Mouse (Mus musculus): ENCODE results near the gene Acaca. TPM values are rescaled to one million over a fixed set of nuclear protein-coding genes. Genes with fewer than 3 reads are reported as not detected.
"Not testable (repeated sequence)": the region's sequence is repeated elsewhere in the genome, so short reads cannot be mapped to it uniquely, and the experiment has no call there.

The Acaca gene
- polyA plus RNA-seq, 1 experiment from 2014 or later: 4.8 TPM

DNA sequence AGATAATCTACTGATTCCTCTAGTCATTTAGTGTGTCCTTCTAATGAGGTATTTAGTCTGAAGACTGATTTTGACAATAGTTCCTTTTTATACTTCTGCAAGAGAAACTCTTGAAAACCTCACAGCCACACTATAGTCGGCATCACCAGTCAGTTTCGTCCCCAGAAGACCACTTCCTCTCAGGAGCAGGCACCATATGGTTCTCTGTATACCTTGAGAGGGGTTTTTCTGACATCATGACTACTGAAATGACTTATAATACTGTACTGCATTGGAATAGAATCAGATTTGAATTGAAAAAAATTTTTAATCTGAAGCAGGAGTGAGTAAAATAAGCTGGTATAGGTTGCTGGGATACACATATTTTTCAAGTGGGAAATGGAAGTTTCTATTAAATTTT is 239.4 kb downstream of the Acaca start:
- ATAC-seq (ENCODE audit: low read depth): no peak
- Histone ChIP-seq H3K36me3 (peaks cover 27% of the 10 kb centered on the region), H3K9ac (no peak overlapping the region), H3K27me3 (no peaks in the 10 kb centered on the region), H3K27ac (no peak overlapping the region), H3K9me3 (replicated peaks) (no peaks in the 10 kb centered on the region), H3K4me1 (replicated peaks) (no peaks in the 10 kb centered on the region), H3K4me2 (no peak overlapping the region), H3K4me3 (replicated peaks) (no peak overlapping the region)
- DNase-seq: no peak
- WGBS (ENCODE audit: insufficient replicate concordance): 54% methylated on average over 2 of the region's 2 CpGs

DNA sequence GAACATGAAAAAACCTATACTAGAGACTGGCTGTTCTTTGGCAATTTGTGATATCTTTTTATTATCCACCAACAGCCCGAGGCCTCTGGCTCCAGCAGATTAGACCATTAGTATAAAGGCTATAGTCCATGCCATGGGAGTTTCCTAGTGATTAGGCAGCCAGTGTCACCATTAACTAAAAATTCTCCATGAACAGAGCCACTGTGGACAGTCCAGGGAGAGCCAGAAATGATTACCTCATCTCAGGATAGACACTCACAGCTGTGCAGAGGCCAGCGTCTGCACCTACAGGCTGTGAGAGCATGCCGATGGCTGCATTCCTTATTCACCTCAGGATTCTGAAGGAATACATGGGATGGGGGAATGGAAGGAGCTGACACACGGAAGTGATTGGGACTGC is 243.7 kb downstream of the Acaca start:
- 81% methylated on average over 4 of the region's 4 CpGs for WGBS (ENCODE audit: insufficient replicate concordance)
- H3K9ac ChIP-seq: no peak overlapping the region
- no peak for ATAC-seq (ENCODE audit: low read depth)

DNA sequence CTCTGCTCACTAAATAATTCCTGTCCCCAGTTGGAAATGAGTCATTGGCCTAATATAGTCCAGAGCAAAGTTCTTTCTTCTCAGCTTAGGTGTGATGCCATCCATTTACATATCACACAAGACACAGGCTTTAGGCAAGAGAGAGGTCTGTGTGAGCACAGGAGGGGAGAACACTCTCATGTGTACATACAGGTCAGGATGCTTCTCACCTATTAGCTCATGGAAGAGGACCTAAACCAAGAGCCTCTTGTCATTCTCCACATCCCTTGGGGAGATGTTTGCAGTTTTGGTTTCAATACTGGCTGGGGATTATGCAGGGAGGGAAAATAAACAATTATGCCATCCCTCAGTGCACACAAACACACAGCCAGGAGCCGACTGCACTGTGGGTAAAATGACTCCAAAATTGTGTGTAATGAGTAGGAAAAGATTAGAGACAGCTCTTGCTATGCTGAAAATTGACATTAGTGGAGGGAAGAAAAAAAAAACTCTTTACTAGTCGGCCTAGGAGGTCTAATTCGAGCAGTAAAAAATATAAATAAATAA is 246.6 kb downstream of the Acaca start:
- H3K9ac ChIP-seq: no peak overlapping the region
- H3K9me3 ChIP-seq (replicated peaks): no peaks in the 10 kb centered on the region
- DNase-seq: no peak
- H3K27me3 ChIP-seq: no peaks in the 10 kb centered on the region
- no peak overlapping the region for H3K4me2 ChIP-seq
- H3K27ac ChIP-seq: no peak overlapping the region
- no peak for ATAC-seq (ENCODE audit: low read depth)
- 73% methylated on average over 3 of the region's 3 CpGs for WGBS (ENCODE audit: insufficient replicate concordance)
- peaks cover 18% of the 10 kb centered on the region for H3K36me3 ChIP-seq
- no peaks in the 10 kb centered on the region for H3K4me1 ChIP-seq (replicated peaks)
- H3K4me3 ChIP-seq (replicated peaks): no peak overlapping the region

More for the DNA sequence above, 243.7 kb downstream of the Acaca start:
- H3K4me1 ChIP-seq (replicated peaks): no peaks in the 10 kb centered on the region
- no peak overlapping the region for H3K4me3 ChIP-seq (replicated peaks)
- H3K27ac ChIP-seq: no peak overlapping the region
- H3K36me3 ChIP-seq: peaks cover 21% of the 10 kb centered on the region
- DNase-seq: no peak
- no peak overlapping the region for H3K4me2 ChIP-seq
- H3K27me3 ChIP-seq: no peaks in the 10 kb centered on the region
- no peaks in the 10 kb centered on the region for H3K9me3 ChIP-seq (replicated peaks)

DNA sequence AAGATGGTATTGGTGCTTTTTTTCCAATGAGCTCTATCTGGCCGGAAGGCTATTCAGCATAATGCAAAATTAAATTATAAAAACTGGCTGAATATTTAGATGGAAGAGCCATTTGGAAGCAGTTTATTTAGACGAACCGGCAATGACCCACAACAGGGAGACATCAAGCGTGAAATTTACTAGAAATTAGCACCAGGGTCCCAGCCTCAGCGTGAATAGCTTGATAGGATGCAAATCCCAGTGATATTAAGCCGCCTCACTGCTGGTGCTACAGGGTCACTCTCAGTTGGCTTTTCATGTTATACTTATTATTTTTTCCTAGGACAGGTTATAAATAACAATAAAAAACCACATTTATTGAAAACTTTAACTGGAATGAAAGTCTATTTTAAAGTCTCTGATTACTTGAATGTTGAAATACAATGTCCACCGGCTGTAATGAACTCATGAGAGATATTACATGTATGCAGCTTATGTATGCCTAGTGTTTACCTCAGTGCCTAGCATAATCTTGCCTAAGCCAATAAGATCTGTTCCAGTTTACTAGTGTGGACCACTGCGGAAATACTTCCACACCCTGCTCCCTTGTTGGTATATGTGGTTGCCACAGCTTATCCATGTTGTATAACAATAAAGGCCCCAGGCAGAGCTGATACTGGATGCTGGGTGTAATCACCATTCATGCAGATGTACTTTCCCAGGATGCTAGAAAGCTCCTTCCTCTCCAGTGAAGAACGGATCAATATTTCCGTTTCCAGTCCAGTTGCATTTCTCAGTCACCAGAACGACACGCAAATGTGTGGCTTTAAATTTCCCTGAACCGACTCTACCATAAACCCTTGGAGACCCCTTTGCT is 247.3 kb downstream of the Acaca start:
- 85% methylated on average over 13 of the region's 13 CpGs for WGBS (ENCODE audit: insufficient replicate concordance)
- Histone ChIP-seq H3K4me3 (replicated peaks) (no peak overlapping the region), H3K9me3 (replicated peaks) (no peaks in the 10 kb centered on the region), H3K4me2 (no peak overlapping the region), H3K9ac (no peak overlapping the region), H3K4me1 (replicated peaks) (no peaks in the 10 kb centered on the region), H3K36me3 (peaks cover 18% of the 10 kb centered on the region), H3K27me3 (no peaks in the 10 kb centered on the region), H3K27ac (no peak overlapping the region)
- ATAC-seq (ENCODE audit: low read depth) (no peak), DNase-seq (no peak)

DNA sequence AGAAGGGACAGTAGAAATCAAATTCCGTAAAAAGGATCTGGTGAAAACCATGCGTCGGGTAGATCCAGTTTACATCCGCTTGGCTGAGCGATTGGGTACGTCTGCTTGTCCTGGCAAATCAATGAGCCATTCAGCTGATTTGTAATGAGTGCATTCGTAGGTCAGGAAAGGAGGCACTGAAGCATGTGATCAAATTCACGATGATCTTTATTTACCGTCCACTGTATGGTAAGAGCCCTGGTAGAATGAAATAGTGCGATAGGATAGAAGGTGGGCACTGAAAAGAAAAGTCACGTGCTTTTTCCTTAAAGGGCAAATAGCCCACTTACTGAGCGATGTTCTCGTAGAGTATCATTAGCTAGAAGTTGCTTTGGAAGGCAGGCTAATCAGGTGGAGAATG is 253.0 kb downstream of the Acaca start:
- no peak overlapping the region for H3K4me2 ChIP-seq
- 86% methylated on average over 13 of the region's 13 CpGs for WGBS (ENCODE audit: insufficient replicate concordance)
- DNase-seq (no peak), ATAC-seq (ENCODE audit: low read depth) (no peak)
- no peak overlapping the region for H3K4me3 ChIP-seq (replicated peaks)
- no peak overlapping the region for H3K9ac ChIP-seq
- H3K36me3 ChIP-seq: peaks cover 19% of the 10 kb centered on the region
- no peaks in the 10 kb centered on the region for H3K9me3 ChIP-seq (replicated peaks)
- H3K27me3 ChIP-seq: no peaks in the 10 kb centered on the region
- H3K27ac ChIP-seq: no peak overlapping the region
- H3K4me1 ChIP-seq (replicated peaks): no peaks in the 10 kb centered on the region

DNA sequence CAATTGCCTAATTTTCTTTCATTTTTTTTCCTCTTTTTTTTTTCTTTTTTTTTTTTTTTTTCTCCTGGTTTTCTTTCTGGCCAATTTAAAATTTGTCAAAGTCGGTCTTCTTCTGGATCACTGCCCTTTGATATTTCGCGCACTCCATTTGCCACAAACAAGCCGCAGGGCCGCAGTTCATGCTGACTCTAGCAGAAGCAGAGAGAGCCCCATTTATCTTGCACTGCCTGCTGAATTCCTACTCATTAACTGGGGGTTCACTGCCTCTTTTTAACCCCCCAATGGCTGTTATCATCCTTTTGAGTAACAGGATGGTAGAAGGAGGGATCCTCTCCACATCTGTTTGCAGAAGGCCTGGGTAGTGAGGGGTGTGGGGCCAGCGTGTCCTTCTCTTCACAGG is 254.4 kb downstream of the Acaca start:
- H3K4me2 ChIP-seq: no peak overlapping the region
- H3K4me3 ChIP-seq (replicated peaks): no peak overlapping the region
- no peak for ATAC-seq (ENCODE audit: low read depth)
- DNase-seq: no peak
- H3K27me3 ChIP-seq: no peaks in the 10 kb centered on the region
- no peak overlapping the region for H3K9ac ChIP-seq
- peaks cover 19% of the 10 kb centered on the region for H3K36me3 ChIP-seq
- 82% methylated on average over 6 of the region's 6 CpGs for WGBS (ENCODE audit: insufficient replicate concordance)
- H3K9me3 ChIP-seq (replicated peaks): no peaks in the 10 kb centered on the region
- H3K4me1 ChIP-seq (replicated peaks): no peaks in the 10 kb centered on the region
- H3K27ac ChIP-seq: no peak overlapping the region

DNA sequence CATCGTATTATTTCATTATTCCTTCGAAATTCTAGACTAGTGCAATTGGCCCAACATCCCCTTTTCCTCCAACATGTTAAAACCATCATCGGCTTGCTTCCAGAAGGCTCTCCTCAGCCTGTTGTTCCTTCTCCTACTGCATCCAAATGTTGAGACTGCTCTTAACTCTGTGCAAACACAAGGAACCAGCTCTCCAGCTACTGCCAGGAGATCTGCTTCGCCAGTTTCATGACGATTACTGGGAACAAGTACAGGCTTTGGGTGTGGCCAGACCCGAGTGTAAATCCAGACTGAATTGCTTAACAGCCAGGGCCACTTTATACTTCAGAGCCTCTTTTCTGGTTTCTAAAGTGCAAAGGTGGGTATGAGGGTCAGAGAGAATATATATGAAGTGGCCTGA is 259.9 kb downstream of the Acaca start:
- Histone ChIP-seq H3K27me3 (no peaks in the 10 kb centered on the region), H3K9me3 (replicated peaks) (no peaks in the 10 kb centered on the region), H3K4me1 (replicated peaks) (no peaks in the 10 kb centered on the region), H3K36me3 (peaks cover 42% of the 10 kb centered on the region), H3K9ac (no peak overlapping the region), H3K27ac (no peak overlapping the region), H3K4me2 (no peak overlapping the region), H3K4me3 (replicated peaks) (no peak overlapping the region)
- no peak for ATAC-seq (ENCODE audit: low read depth)
- 79% methylated on average over 6 of the region's 6 CpGs for WGBS (ENCODE audit: insufficient replicate concordance)
- no peak for DNase-seq

DNA sequence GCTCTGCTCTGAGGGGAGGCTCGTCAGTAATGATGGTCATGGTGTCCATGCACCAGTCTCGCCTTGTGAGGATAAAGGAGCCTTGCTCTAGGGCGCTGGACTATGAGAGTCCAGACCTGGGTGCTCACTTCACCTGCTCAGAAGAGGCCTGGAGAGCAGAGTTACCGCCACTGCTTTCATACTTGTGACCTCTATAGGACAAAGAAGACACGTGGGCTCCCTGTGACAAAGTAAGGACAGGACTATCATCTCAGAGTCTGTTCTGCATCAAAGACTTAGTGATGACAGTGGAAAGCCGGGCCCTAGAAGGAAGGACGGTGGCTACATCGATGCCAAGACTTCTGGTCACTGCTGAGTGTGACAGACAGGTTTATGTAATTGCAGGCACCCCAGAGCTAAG is 261.7 kb downstream of the Acaca start:
- no peak overlapping the region for H3K27ac ChIP-seq
- no peaks in the 10 kb centered on the region for H3K9me3 ChIP-seq (replicated peaks)
- peaks cover 42% of the 10 kb centered on the region for H3K36me3 ChIP-seq
- no peak overlapping the region for H3K4me2 ChIP-seq
- WGBS (ENCODE audit: insufficient replicate concordance): 78% methylated on average over 8 of the region's 8 CpGs
- H3K27me3 ChIP-seq: no peaks in the 10 kb centered on the region
- ATAC-seq (ENCODE audit: low read depth) (no peak), DNase-seq (no peak)
- H3K4me1 ChIP-seq (replicated peaks): no peaks in the 10 kb centered on the region
- no peak overlapping the region for H3K9ac ChIP-seq
- H3K4me3 ChIP-seq (replicated peaks): no peak overlapping the region

DNA sequence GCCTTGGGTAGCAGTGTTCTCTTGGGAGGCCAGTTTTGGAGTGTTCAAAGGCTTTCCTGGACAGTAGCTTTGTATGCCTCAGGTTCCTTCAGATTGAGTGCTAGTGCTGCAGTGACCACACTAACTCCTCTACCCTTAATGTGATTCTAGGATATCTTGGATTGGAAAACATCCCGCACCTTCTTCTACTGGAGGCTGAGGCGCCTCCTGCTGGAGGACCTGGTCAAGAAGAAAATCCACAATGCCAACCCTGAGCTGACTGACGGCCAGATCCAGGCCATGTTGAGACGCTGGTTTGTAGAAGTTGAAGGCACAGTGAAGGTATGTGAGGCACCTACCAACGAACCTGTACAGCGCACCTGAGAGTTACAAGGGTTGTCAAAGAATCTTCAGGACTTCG is 262.6 kb downstream of the Acaca start:
- 75% methylated on average over 7 of the region's 7 CpGs for WGBS (ENCODE audit: insufficient replicate concordance)
- H3K36me3 ChIP-seq: peaks cover 42% of the 10 kb centered on the region

DNA sequence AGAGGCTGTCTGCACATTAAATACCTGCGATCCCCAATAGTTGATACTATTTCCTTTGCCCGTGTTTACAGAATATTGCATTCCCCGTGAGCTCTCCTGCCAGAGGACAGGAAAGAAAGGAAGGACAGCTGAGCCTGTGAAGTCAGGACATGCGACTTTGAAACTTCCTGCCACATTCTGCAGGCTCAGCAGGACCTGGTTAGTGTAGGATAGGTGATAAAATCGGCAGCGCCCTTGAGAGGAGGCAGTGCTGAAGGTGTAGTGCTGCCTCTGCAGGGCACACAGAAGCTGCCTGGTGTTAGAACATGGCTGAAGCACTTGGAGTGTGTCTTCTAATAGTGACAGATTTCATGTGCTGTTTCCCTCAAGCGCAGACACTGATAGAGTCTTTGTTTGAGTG is 264.1 kb downstream of the Acaca start:
- H3K4me1 ChIP-seq (replicated peaks): no peaks in the 10 kb centered on the region
- H3K27me3 ChIP-seq: no peaks in the 10 kb centered on the region
- H3K4me3 ChIP-seq (replicated peaks): no peak overlapping the region
- no peak overlapping the region for H3K4me2 ChIP-seq
- no peak overlapping the region for H3K27ac ChIP-seq
- H3K36me3 ChIP-seq: peaks cover 51% of the 10 kb centered on the region
- ATAC-seq (ENCODE audit: low read depth) (no peak), DNase-seq (no peak)
- WGBS (ENCODE audit: insufficient replicate concordance): 60% methylated on average over 7 of the region's 7 CpGs
- H3K9me3 ChIP-seq (replicated peaks): no peaks in the 10 kb centered on the region
- H3K9ac ChIP-seq: no peak overlapping the region

More for the DNA sequence above, 262.6 kb downstream of the Acaca start:
- H3K27me3 ChIP-seq; H3K9ac ChIP-seq; H3K4me3 ChIP-seq (replicated peaks); H3K27ac ChIP-seq; H3K4me1 ChIP-seq (replicated peaks); DNase-seq; H3K9me3 ChIP-seq (replicated peaks); ATAC-seq (ENCODE audit: low read depth); H3K4me2 ChIP-seq: not testable (repeated sequence)

DNA sequence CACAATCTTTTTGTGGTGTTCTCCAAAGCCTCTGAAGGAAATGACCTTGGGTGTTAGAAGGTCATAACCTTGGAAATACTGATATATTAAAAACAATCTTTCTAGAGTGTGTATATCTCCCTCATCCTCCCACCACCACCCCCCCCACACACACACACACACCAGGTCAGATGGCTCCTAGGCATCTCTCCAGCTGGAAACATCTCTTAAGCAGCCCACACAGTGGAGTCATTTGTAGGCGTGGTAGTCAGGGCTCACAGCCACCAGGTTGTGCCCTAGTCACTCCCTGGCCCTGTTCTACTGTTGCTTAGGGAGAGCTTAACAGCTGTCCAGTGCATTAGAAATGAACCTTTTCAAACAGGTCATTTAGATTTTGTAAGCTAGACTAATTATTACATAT is 265.5 kb downstream of the Acaca start:
- Histone ChIP-seq H3K4me3 (replicated peaks) (no peak overlapping the region), H3K9ac (no peak overlapping the region), H3K27me3 (no peaks in the 10 kb centered on the region), H3K4me2 (no peak overlapping the region), H3K27ac (no peak overlapping the region), H3K36me3 (peaks cover 51% of the 10 kb centered on the region), H3K9me3 (replicated peaks) (no peaks in the 10 kb centered on the region), H3K4me1 (replicated peaks) (no peaks in the 10 kb centered on the region)
- DNase-seq: no peak
- WGBS (ENCODE audit: insufficient replicate concordance): 74% methylated on average over 1 of the region's 1 CpGs
- no peak for ATAC-seq (ENCODE audit: low read depth)

DNA sequence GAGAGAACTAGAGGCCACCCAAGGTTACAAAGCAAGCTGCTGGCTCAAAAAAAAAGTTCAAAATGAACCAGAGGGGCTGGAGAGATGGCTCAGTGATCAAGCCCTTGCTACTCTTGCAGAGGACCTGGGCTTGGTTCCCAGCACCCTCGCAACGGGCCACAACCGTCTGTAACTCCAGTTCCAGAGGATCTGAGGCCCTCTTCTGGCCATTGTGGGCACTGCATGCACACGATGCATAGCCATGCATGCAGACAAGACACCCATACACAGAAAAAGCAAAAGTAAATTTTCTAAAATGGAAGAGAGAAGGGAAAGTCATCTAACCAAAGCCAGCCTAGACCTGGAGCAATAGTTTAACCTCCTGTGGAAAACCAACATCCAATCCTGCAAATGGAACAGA is 277.3 kb downstream of the Acaca start:
- WGBS (ENCODE audit: insufficient replicate concordance): 83% methylated on average over 4 of the region's 4 CpGs
- ATAC-seq (ENCODE audit: low read depth) (no peak), DNase-seq (no peak)

More for the DNA sequence above, 277.3 kb downstream of the Acaca start:
- Histone ChIP-seq H3K4me3 (replicated peaks) (no peak overlapping the region), H3K9ac (no peak overlapping the region), H3K27ac (no peak overlapping the region), H3K27me3 (no peaks in the 10 kb centered on the region), H3K9me3 (replicated peaks) (peaks cover 5% of the 10 kb centered on the region; the same call in 1 of the 2 replicates), H3K36me3 (no peaks in the 10 kb centered on the region), H3K4me1 (replicated peaks) (peaks cover 21% of the 10 kb centered on the region), H3K4me2 (no peak overlapping the region)

Measured in liver, embryonic 13.5 days (tissue).